Mouse (Mus musculus): ENCODE measurements at regions not wholly inside any gene's neighbourhood (a gene's known extent, or its start where the extent isn't known, plus 50 kb on each side); places are given as distances from the start of the nearest gene placed in this dataset.

DNA sequence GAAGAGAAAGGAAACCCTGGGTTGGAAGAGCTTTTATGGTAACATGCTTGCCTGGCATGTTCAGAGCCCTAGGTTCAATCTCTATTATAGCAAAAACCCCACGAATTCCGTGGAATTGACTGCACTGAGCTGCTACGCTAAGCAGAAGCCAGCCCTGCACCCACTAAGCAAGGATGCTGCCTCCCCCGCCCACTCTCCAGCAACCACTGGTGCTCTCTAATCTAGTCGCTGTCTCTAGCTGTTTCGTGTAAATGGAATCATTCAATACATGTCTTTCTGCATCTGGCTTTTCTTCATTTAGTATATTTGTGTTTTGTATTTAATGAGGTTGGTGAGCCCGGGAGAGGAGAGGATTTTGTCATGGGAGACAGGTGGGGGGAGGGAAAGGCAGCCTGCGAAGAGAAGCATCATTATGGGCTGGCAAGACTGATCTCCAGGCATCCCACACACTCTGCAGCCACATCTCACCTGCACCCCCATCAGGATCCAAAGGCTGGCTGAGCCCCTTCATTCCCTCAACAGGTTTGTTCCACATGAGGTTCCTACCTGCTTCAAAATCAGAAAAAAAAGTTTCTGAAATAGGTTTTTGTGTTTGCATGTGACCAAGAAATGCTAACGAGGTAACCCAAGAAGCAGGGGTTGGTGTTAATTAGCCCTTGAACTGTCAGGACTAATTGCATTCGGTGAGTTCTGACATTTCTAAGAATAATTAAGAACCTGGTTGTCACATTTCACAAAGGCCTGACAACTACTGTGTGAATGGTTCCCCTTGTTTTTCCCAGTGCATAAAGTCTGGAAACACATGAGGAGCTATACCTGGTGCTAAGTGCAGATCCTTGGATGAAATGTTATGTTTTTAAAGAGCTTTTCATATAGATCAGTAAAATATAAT lies 68.6 kb upstream of the Ubl3 start:
- Histone ChIP-seq H3K4me1 (replicated peaks; ENCODE audit: control insufficient read depth, insufficient read depth, low read length) (no peaks in the 10 kb centered on the region), H3K4me3 (ENCODE audit: control insufficient read depth, insufficient read depth, low read length) (no peak overlapping the region), H3K36me3 (ENCODE audit: control insufficient read depth, insufficient read depth, low read length) (no peaks in the 10 kb centered on the region), H3K27me3 (ENCODE audit: control insufficient read depth, insufficient read depth, low read length) (no peaks in the 10 kb centered on the region), H3K27ac (ENCODE audit: control insufficient read depth, insufficient read depth, low read length) (no peak overlapping the region)
- TF ChIP-seq CTCF (IDR thresholded peaks at IDR 0.05; ENCODE audit: borderline replicate concordance, control insufficient read depth, extremely low read depth, insufficient read depth, low read length, poor library complexity), result no peak
- no peak for DNase-seq
- WGBS, result 88% methylated on average over 10 of the region's 10 CpGs

DNA sequence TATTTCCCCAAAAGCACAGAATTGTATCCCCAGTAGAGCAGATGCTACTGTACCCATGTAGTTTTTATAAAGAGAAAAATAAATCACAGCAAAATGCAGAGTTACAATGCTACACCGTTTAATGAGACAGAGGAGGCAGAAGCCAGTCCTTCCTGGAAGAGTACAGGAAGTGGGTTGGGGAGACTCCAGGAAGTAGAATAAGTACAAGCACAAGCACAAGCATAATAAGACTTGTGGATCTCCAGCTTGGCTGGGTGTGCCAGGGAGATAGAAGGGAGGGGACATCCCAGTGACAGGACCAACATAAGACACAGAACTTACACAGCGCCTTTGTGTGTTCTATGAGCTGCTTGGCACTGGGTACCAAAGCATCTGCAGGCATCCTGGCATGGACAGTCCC lies 67.3 kb upstream of the Ubl3 start:
- 53% methylated on average over 2 of the region's 2 CpGs for WGBS
- no peaks in the 10 kb centered on the region for H3K4me1 ChIP-seq (replicated peaks; ENCODE audit: control insufficient read depth, insufficient read depth, low read length)
- no peaks in the 10 kb centered on the region for H3K27me3 ChIP-seq (ENCODE audit: control insufficient read depth, insufficient read depth, low read length)
- TF ChIP-seq CTCF (IDR thresholded peaks at IDR 0.05; ENCODE audit: borderline replicate concordance, control insufficient read depth, extremely low read depth, insufficient read depth, low read length, poor library complexity) (no peak), POLR2A (IDR thresholded peaks at IDR 0.05; ENCODE audit: control insufficient read depth, extremely low read depth, insufficient read depth, low read length, poor library complexity) (no peak)
- no peak overlapping the region for H3K27ac ChIP-seq (ENCODE audit: control insufficient read depth, insufficient read depth, low read length)
- no peak for DNase-seq
- no peak overlapping the region for H3K4me3 ChIP-seq (ENCODE audit: control insufficient read depth, insufficient read depth, low read length)
- no peaks in the 10 kb centered on the region for H3K36me3 ChIP-seq (ENCODE audit: control insufficient read depth, insufficient read depth, low read length)

DNA sequence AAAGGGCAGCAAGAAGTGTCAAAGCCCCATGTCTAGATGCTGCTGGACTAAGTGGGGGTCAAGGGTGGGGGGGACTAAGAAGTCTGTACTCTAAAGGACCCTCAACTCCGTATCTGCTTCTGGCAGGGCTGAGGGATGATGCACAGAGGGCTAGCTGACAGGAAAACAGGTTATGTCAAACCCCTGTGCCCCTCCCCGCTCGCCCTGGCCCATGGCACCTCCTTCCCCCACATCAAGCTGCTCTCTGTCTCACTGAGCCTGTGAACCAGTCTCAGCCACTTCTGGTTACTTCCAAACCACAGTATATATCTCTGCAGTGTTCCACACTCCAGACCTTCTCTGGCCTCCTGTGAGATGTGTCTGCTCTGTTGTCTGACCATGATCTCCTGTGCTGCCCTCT lies 63.8 kb upstream of the Ubl3 start:
- no peak for TF ChIP-seq POLR2A (IDR thresholded peaks at IDR 0.05; ENCODE audit: control insufficient read depth, extremely low read depth, insufficient read depth, low read length, poor library complexity)
- no peak for TF ChIP-seq CTCF (IDR thresholded peaks at IDR 0.05; ENCODE audit: borderline replicate concordance, control insufficient read depth, extremely low read depth, insufficient read depth, low read length, poor library complexity)
- WGBS, result 69% methylated on average over 3 of the region's 3 CpGs
- H3K27me3 ChIP-seq (ENCODE audit: control insufficient read depth, insufficient read depth, low read length), result no peaks in the 10 kb centered on the region
- no peaks in the 10 kb centered on the region for H3K36me3 ChIP-seq (ENCODE audit: control insufficient read depth, insufficient read depth, low read length)
- H3K4me1 ChIP-seq (replicated peaks; ENCODE audit: control insufficient read depth, insufficient read depth, low read length), result no peaks in the 10 kb centered on the region
- no peak overlapping the region for H3K27ac ChIP-seq (ENCODE audit: control insufficient read depth, insufficient read depth, low read length)
- H3K4me3 ChIP-seq (ENCODE audit: control insufficient read depth, insufficient read depth, low read length), result no peak overlapping the region
- no peak for DNase-seq

DNA sequence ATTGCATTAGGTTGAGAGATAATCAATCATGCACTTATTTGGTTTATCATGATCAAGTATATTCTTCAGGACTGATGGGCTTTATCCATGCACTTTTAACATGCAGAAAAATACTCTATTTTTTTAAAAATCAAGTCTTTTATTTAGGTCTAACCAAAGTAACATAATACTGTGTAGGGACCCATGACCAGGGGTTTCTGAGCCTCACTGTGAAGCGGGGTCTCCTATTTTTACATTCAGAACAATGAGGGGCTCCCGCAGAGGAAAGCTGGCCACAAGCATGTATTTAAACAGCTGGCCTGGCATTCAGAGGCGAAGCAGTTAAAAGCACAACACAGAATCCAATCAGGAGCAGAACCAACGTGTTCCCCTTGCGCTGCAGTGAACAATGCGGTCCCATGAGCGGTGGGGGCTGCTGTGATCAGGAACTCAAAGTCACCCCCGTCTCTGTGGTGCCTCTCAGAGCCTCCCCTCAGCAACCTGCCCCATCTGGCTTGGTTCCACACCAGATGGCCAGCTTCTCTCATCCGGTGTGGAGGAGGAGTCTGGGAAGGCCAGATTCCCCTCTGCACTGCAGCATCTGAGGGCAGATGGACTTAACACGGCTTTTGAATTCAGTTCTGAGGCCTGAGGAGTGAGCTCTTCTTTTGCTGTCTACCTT lies 63.2 kb upstream of the Ubl3 start:
- Histone ChIP-seq H3K27ac (ENCODE audit: control insufficient read depth, insufficient read depth, low read length) (no peak overlapping the region), H3K4me1 (replicated peaks; ENCODE audit: control insufficient read depth, insufficient read depth, low read length) (no peaks in the 10 kb centered on the region), H3K4me3 (ENCODE audit: control insufficient read depth, insufficient read depth, low read length) (no peak overlapping the region), H3K27me3 (ENCODE audit: control insufficient read depth, insufficient read depth, low read length) (no peaks in the 10 kb centered on the region), H3K36me3 (ENCODE audit: control insufficient read depth, insufficient read depth, low read length) (no peaks in the 10 kb centered on the region)
- no peak for DNase-seq
- 58% methylated on average over 10 of the region's 10 CpGs for WGBS
- TF ChIP-seq POLR2A (IDR thresholded peaks at IDR 0.05; ENCODE audit: control insufficient read depth, extremely low read depth, insufficient read depth, low read length, poor library complexity), result no peak
- TF ChIP-seq CTCF (IDR thresholded peaks at IDR 0.05; ENCODE audit: borderline replicate concordance, control insufficient read depth, extremely low read depth, insufficient read depth, low read length, poor library complexity), result no peak

DNA sequence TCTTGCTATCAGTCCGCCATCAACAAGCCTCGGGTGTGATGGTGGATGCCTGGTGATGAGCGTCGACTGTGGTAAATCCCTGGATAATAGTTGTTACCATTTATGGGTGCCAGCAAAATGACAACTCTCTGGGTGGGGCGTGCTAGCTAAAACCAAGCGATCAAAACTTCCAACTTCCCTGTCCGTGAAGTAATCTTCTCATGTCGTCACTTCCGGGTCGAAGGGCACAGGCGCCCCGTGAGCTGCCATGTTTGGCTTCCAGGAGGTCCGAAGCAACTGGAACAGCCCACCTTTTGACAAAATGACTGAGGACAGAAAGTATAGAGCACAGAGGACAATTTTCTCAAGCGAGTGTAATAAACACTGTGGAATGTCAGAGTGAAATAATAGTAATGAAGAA lies 62.5 kb upstream of the Ubl3 start:
- 95% methylated on average over 14 of the region's 14 CpGs for WGBS
- TF ChIP-seq CTCF (IDR thresholded peaks at IDR 0.05; ENCODE audit: borderline replicate concordance, control insufficient read depth, extremely low read depth, insufficient read depth, low read length, poor library complexity) (no peak), POLR2A (IDR thresholded peaks at IDR 0.05; ENCODE audit: control insufficient read depth, extremely low read depth, insufficient read depth, low read length, poor library complexity) (no peak)
- Histone ChIP-seq H3K36me3 (ENCODE audit: control insufficient read depth, insufficient read depth, low read length) (no peaks in the 10 kb centered on the region), H3K4me3 (ENCODE audit: control insufficient read depth, insufficient read depth, low read length) (no peak overlapping the region), H3K4me1 (replicated peaks; ENCODE audit: control insufficient read depth, insufficient read depth, low read length) (no peaks in the 10 kb centered on the region), H3K27ac (ENCODE audit: control insufficient read depth, insufficient read depth, low read length) (no peak overlapping the region), H3K27me3 (ENCODE audit: control insufficient read depth, insufficient read depth, low read length) (no peaks in the 10 kb centered on the region)
- no peak for DNase-seq

DNA sequence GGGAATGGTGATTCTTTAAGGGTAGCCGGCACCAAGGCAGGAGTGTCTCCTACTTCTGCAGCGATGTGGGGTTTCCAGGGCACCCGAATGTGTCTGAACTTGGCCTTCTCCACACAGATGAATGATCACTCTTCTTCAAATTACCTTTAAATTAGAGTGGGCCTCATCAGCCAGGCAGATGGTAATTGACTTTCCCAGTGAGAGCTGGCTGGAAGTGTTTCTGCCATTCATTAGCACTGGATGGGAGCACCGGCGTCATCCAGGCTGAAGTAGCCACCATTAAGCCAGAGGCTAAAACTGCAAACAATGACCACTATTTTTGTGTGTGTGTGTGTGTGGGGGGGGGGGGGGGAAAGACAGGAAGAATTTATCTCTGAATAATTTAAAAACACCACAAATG lies 58.7 kb upstream of the Ubl3 start:
- no peak for TF ChIP-seq CTCF (IDR thresholded peaks at IDR 0.05; ENCODE audit: borderline replicate concordance, control insufficient read depth, extremely low read depth, insufficient read depth, low read length, poor library complexity)
- TF ChIP-seq POLR2A (IDR thresholded peaks at IDR 0.05; ENCODE audit: control insufficient read depth, extremely low read depth, insufficient read depth, low read length, poor library complexity), result no peak
- Histone ChIP-seq H3K4me1 (replicated peaks; ENCODE audit: control insufficient read depth, insufficient read depth, low read length) (no peaks in the 10 kb centered on the region), H3K27ac (ENCODE audit: control insufficient read depth, insufficient read depth, low read length) (no peak overlapping the region), H3K36me3 (ENCODE audit: control insufficient read depth, insufficient read depth, low read length) (no peaks in the 10 kb centered on the region), H3K4me3 (ENCODE audit: control insufficient read depth, insufficient read depth, low read length) (no peak overlapping the region), H3K27me3 (ENCODE audit: control insufficient read depth, insufficient read depth, low read length) (no peaks in the 10 kb centered on the region)
- WGBS, result 95% methylated on average over 5 of the region's 5 CpGs
- no peak for DNase-seq

Measured in thymus, adult 2 months (tissue).